Mouse (Mus musculus) heart, postnatal 0 days (tissue): ENCODE measurements around the gene A430005L14Rik.

Source experiments
- CTCF ChIP-seq: IDR thresholded peaks from 2 replicates; pipeline ENCODE4 v1.5.1; 2016; ENCODE audit warnings: antibody characterized with exemption, control low read depth, low read depth
- EP300 ChIP-seq: IDR thresholded peaks from 2 replicates; pipeline ENCODE4 v1.6.1; 2016; ENCODE audit warnings: antibody characterized with exemption, low read depth

GRCm38 (mm10) chr4:153968063-153968462, 11.0 kb downstream of the A430005L14Rik start:
- TF ChIP-seq CTCF (no peak), EP300 (no peak)
